Mouse (Mus musculus) spleen, adult 2 months (tissue): Measurements from ENCODE around the gene Gjb5.

Experiments used
- CTCF ChIP-seq: fragments of 200-500 bp; IDR thresholded peaks from 2 replicates; pipeline ENCODE4 v1.5.1; 2011; ENCODE audit warnings: mild to moderate bottlenecking, inconsistent platforms; ENCODE audit not compliant: insufficient read depth, insufficient read length, insufficient replicate concordance; ENCODE audit errors: extremely low read depth
- POLR2A ChIP-seq: fragments of 200-500 bp; IDR thresholded peaks from 2 replicates; pipeline ENCODE4 v1.6.1; 2011; ENCODE audit warnings: low read depth, low read length, inconsistent platforms

- no peak for TF ChIP-seq CTCF
- TF ChIP-seq POLR2A: no peak
These were observed 44.6 kb upstream of the Gjb5 start for GRCm38 (mm10) chr4:127402614-127403013.
